Mouse (Mus musculus) heart, embryonic 13.5 days (tissue): ENCODE data around the gene Cdca4. TPM values are rescaled to one million over a fixed set of nuclear protein-coding genes. Genes with fewer than 3 reads are reported as not detected.

Experiments
- ATAC-seq: fragments of 200-750 bp; cut with Nextera tagmentation; 2 replicates; pipeline ENCODE4 v1.8.0; 2017; ENCODE audit warnings: moderate TSS enrichment; ENCODE audit not compliant: insufficient number of reproducible peaks, low FRiP score, low TSS enrichment; ENCODE audit errors: extremely low read depth
- H3K27ac ChIP-seq: fragments of 300-500 bp; sonication (generic); replicated peaks from 2 replicates; pipeline ENCODE4 v1.5.1; 2015; ENCODE audit warnings: moderate library complexity, mild to moderate bottlenecking, inconsistent platforms
- H3K27me3 ChIP-seq: fragments of 300-500 bp; sonication (generic); replicated peaks from 2 replicates; pipeline ENCODE4 v1.6.1; 2015; ENCODE audit warnings: mild to moderate bottlenecking, inconsistent platforms
- H3K36me3 ChIP-seq: fragments of 300-500 bp; sonication (generic); 2 replicates; pipeline ENCODE4 v1.6.1; 2015; ENCODE audit warnings: mild to moderate bottlenecking, inconsistent platforms
- H3K4me1 ChIP-seq: fragments of 300-500 bp; sonication (generic); 2 replicates; pipeline ENCODE4 v1.6.1; 2015; ENCODE audit warnings: inconsistent platforms
- H3K4me2 ChIP-seq: fragments of 300-500 bp; sonication (generic); 2 replicates; pipeline ENCODE4 v1.6.1; 2015; ENCODE audit warnings: inconsistent platforms, mild to moderate bottlenecking, moderate library complexity
- H3K4me3 ChIP-seq: fragments of 300-500 bp; sonication (generic); 2 replicates; pipeline ENCODE4 v1.5.1; 2015; ENCODE audit warnings: moderate library complexity, mild to moderate bottlenecking, inconsistent platforms
- H3K9ac ChIP-seq: fragments of 300-500 bp; sonication (generic); 2 replicates; pipeline ENCODE4 v1.6.1; 2015; ENCODE audit warnings: inconsistent platforms, mild to moderate bottlenecking, moderate library complexity
- H3K9me3 ChIP-seq: fragments of 300-500 bp; sonication (generic); 2 replicates; pipeline ENCODE4 v1.6.1; 2016; ENCODE audit warnings: inconsistent platforms
- WGBS: fragments of 180-500 bp; shearing (Covaris S2); methylation state at CpG from one replicate; pipeline ENCODE4 v1.1.7; 2015; ENCODE audit warnings: mixed read lengths; 5-methylcytosine and 5-hydroxymethylcytosine counted together
- polyA plus RNA-seq: library from polyadenylated mRNA; unstranded; fragments of >200 nt; fragmentation: Nextera tagmentation; extraction: Ambion mirVana; gene quantifications from 2 replicates; pipeline ENCODE4 v1.2.1, GENCODE M21; 2015

The Cdca4 gene
- polyA plus RNA-seq, 1 experiment from 2014 or later = 49.1 TPM

- WGBS = 42% methylated on average over 17 of the region's 17 CpGs
- no peak overlapping the region for H3K27ac ChIP-seq
- no peaks in the 10 kb centered on the region for H3K36me3 ChIP-seq
- H3K4me1 ChIP-seq = peaks cover 69% of the 10 kb centered on the region
- no peaks in the 10 kb centered on the region for H3K9me3 ChIP-seq
- H3K4me3 ChIP-seq = no peak overlapping the region
- 0 out of 2 replicates have a peak overlapping the region, but pooled peaks have one; percentile 33 for H3K9ac ChIP-seq
- H3K27me3 ChIP-seq = peaks cover 43% of the 10 kb centered on the region
- no peak overlapping the region for H3K4me2 ChIP-seq
- no peak for ATAC-seq
These were observed 32.4 kb downstream of the Cdca4 start for GRCm38 (mm10) chr12:112796551-112797510.

- Histone ChIP-seq H3K27ac (peak overlapping the region; percentile 86; the same call in 1 of the 2 replicates), H3K4me3 (peak overlapping the region; percentile 23; the same call in 1 of the 2 replicates), H3K36me3 (no peaks in the 10 kb centered on the region), H3K4me2 (peak overlapping the region; percentile 52), H3K4me1 (peaks cover 63% of the 10 kb centered on the region), H3K27me3 (peaks cover 31% of the 10 kb centered on the region), H3K9me3 (no peaks in the 10 kb centered on the region), H3K9ac (peak overlapping the region; percentile 60)
- 56% methylated on average over 18 of the region's 18 CpGs for WGBS
- ATAC-seq = 0 out of 2 replicates have a peak, but pooled peaks have one; percentile 12
These were observed 33.6 kb downstream of the Cdca4 start for GRCm38 (mm10) chr12:112795466-112796104.

GRCm38 (mm10) chr12:112794998-112795397 is 34.2 kb downstream of the Cdca4 start:
- peaks cover 60% of the 10 kb centered on the region for H3K4me1 ChIP-seq
- peak overlapping the region; percentile 23; the same call in 1 of the 2 replicates for H3K4me3 ChIP-seq
- no peak for ATAC-seq
- H3K4me2 ChIP-seq = peak overlapping the region; percentile 52
- no peaks in the 10 kb centered on the region for H3K9me3 ChIP-seq
- peaks cover 29% of the 10 kb centered on the region for H3K27me3 ChIP-seq
- H3K36me3 ChIP-seq = no peaks in the 10 kb centered on the region
- peak overlapping the region; percentile 86 for H3K27ac ChIP-seq
- H3K9ac ChIP-seq = peak overlapping the region; percentile 60
- WGBS = 84% methylated on average over 5 of the region's 5 CpGs

- H3K4me2 ChIP-seq = peak overlapping the region; percentile 52
- peak overlapping the region; percentile 60 for H3K9ac ChIP-seq
- peaks cover 25% of the 10 kb centered on the region for H3K27me3 ChIP-seq
- ATAC-seq = no peak
- H3K36me3 ChIP-seq = no peaks in the 10 kb centered on the region
- H3K4me1 ChIP-seq = peaks cover 60% of the 10 kb centered on the region
- H3K9me3 ChIP-seq = no peaks in the 10 kb centered on the region
- 0 out of 2 replicates have a peak overlapping the region, but pooled peaks have one; percentile 6 for H3K4me3 ChIP-seq
- H3K27ac ChIP-seq = peak overlapping the region; percentile 86
- WGBS = 13% methylated on average over 7 of the region's 7 CpGs
These were observed 34.8 kb downstream of the Cdca4 start for GRCm38 (mm10) chr12:112794356-112794816.

GRCm38 (mm10) chr12:112793601-112794355 is 35.4 kb downstream of the Cdca4 start:
- H3K36me3 ChIP-seq = no peaks in the 10 kb centered on the region
- peak overlapping the region; percentile 52 for H3K4me2 ChIP-seq
- peaks cover 19% of the 10 kb centered on the region for H3K27me3 ChIP-seq
- H3K27ac ChIP-seq = peak overlapping the region; percentile 86
- ATAC-seq = peak; percentile 61; the same call in 1 of the 2 replicates
- WGBS = 52% methylated on average over 13 of the region's 13 CpGs
- H3K4me1 ChIP-seq = peaks cover 60% of the 10 kb centered on the region
- H3K4me3 ChIP-seq = 0 out of 2 replicates have a peak overlapping the region, but pooled peaks have one; percentile 6
- peak overlapping the region; percentile 45 for H3K9ac ChIP-seq
- H3K9me3 ChIP-seq = no peaks in the 10 kb centered on the region

- H3K4me3 ChIP-seq = no peak overlapping the region
These were observed 38.2 kb downstream of the Cdca4 start for GRCm38 (mm10) chr12:112791026-112791425.

GRCm38 (mm10) chr12:112774481-112774880 is 54.7 kb downstream of the Cdca4 start:
- H3K36me3 ChIP-seq = no peaks in the 10 kb centered on the region
- 85% methylated on average over 10 of the region's 10 CpGs for WGBS
- H3K4me2 ChIP-seq = no peak overlapping the region
- H3K27me3 ChIP-seq = peaks cover 16% of the 10 kb centered on the region; the same call in 1 of the 2 replicates
- H3K9ac ChIP-seq = no peak overlapping the region
- no peak for ATAC-seq
- H3K4me1 ChIP-seq = peaks cover 16% of the 10 kb centered on the region
- H3K27ac ChIP-seq = no peak overlapping the region
- H3K4me3 ChIP-seq = no peak overlapping the region
- H3K9me3 ChIP-seq = peaks cover 8% of the 10 kb centered on the region

More at GRCm38 (mm10) chr12:112791026-112791425, 38.2 kb downstream of the Cdca4 start:
- ATAC-seq = no peak
- H3K4me2 ChIP-seq = no peak overlapping the region
- no peak overlapping the region for H3K9ac ChIP-seq
- H3K27ac ChIP-seq = no peak overlapping the region
- H3K9me3 ChIP-seq = no peaks in the 10 kb centered on the region
- WGBS = 66% methylated on average over 8 of the region's 8 CpGs
- H3K36me3 ChIP-seq = no peaks in the 10 kb centered on the region
- peaks cover 20% of the 10 kb centered on the region; the same call in 1 of the 2 replicates for H3K27me3 ChIP-seq
- H3K4me1 ChIP-seq = peaks cover 36% of the 10 kb centered on the region

GRCm38 (mm10) chr12:112774026-112774425 is 55.2 kb downstream of the Cdca4 start:
- H3K9me3 ChIP-seq = peaks cover 8% of the 10 kb centered on the region
- no peak overlapping the region for H3K27ac ChIP-seq
- 69% methylated on average over 6 of the region's 6 CpGs for WGBS
- H3K9ac ChIP-seq = no peak overlapping the region
- peaks cover 16% of the 10 kb centered on the region; the same call in 1 of the 2 replicates for H3K27me3 ChIP-seq
- H3K4me2 ChIP-seq = no peak overlapping the region
- no peak for ATAC-seq
- H3K4me3 ChIP-seq = no peak overlapping the region
- no peaks in the 10 kb centered on the region for H3K36me3 ChIP-seq
- peaks cover 21% of the 10 kb centered on the region for H3K4me1 ChIP-seq

- no peak overlapping the region for H3K27ac ChIP-seq
- no peak for ATAC-seq
- H3K4me2 ChIP-seq = peak overlapping the region; percentile 59
- H3K36me3 ChIP-seq = no peaks in the 10 kb centered on the region
- H3K4me3 ChIP-seq = peak overlapping the region; percentile 29
- peak overlapping the region; percentile 54 for H3K9ac ChIP-seq
- peaks cover 8% of the 10 kb centered on the region for H3K9me3 ChIP-seq
- peaks cover 16% of the 10 kb centered on the region; the same call in 1 of the 2 replicates for H3K27me3 ChIP-seq
- WGBS = 20% methylated on average over 9 of the region's 9 CpGs
- H3K4me1 ChIP-seq = peaks cover 21% of the 10 kb centered on the region
These were observed 55.9 kb downstream of the Cdca4 start for GRCm38 (mm10) chr12:112773366-112773765.

- H3K27me3 ChIP-seq = peaks cover 16% of the 10 kb centered on the region; the same call in 1 of the 2 replicates
- H3K36me3 ChIP-seq = no peaks in the 10 kb centered on the region
- no peak overlapping the region for H3K4me2 ChIP-seq
- H3K4me1 ChIP-seq = peaks cover 21% of the 10 kb centered on the region
- no peak overlapping the region for H3K27ac ChIP-seq
- no peak overlapping the region for H3K9ac ChIP-seq
- H3K9me3 ChIP-seq = peaks cover 8% of the 10 kb centered on the region
- H3K4me3 ChIP-seq = no peak overlapping the region
- 87% methylated on average over 14 of the region's 14 CpGs for WGBS
- ATAC-seq = no peak
These were observed 56.9 kb downstream of the Cdca4 start for GRCm38 (mm10) chr12:112772306-112772705.
